Mouse (Mus musculus) urinary bladder, postnatal 14 days (tissue): ENCODE measurements around the gene Babam1.

Source experiments
- DNase-seq: peaks from one replicate; pipeline ENCODE4 v3.0.0; 2021; ENCODE audit warnings: low spot score

Gene Babam1

GRCm38 (mm10) chr8:71396639-71397305 is at the start of gene Babam1:
Gene Babam1 (plus strand): TSS chr8:71396861.
- DNase-seq: peak; percentile 93

- DNase-seq: no peak
Measured at GRCm38 (mm10) chr8:71351117-71351516, 45.5 kb upstream of the Babam1 start.

GRCm38 (mm10) chr8:71351520-71351919 is 45.1 kb upstream of the Babam1 start:
- no peak for DNase-seq

GRCm38 (mm10) chr8:71358026-71358425 is 38.6 kb upstream of the Babam1 start:
- no peak for DNase-seq

- DNase-seq: peak; percentile 94
Measured at GRCm38 (mm10) chr8:71366771-71367528, 29.7 kb upstream of the Babam1 start, which contains the start of gene Use1. Gene Use1 (plus strand): TSS chr8:71366848.

- no peak for DNase-seq
Measured at GRCm38 (mm10) chr8:71367529-71368176, 29.0 kb upstream of the Babam1 start.

GRCm38 (mm10) chr8:71368366-71368765 is 28.3 kb upstream of the Babam1 start:
- DNase-seq: no peak

- no peak for DNase-seq
Measured at GRCm38 (mm10) chr8:71369040-71369718, 27.5 kb upstream of the Babam1 start.

GRCm38 (mm10) chr8:71370711-71371235 is 25.9 kb upstream of the Babam1 start:
- DNase-seq: no peak

GRCm38 (mm10) chr8:71371236-71371848 is 25.3 kb upstream of the Babam1 start, which contains the start of gene Ocel1:
Gene Ocel1 (plus strand): TSS chr8:71371298.
- peak; percentile 98 for DNase-seq

GRCm38 (mm10) chr8:71372427-71372826 is 24.2 kb upstream of the Babam1 start:
- DNase-seq: no peak

GRCm38 (mm10) chr8:71373000-71373399 is 23.7 kb upstream of the Babam1 start:
- DNase-seq: no peak

GRCm38 (mm10) chr8:71374616-71375206 is 21.9 kb upstream of the Babam1 start:
- no peak for DNase-seq

GRCm38 (mm10) chr8:71375581-71376422 is 20.9 kb upstream of the Babam1 start:
- DNase-seq: peak; percentile 77

GRCm38 (mm10) chr8:71376423-71377030 is 20.1 kb upstream of the Babam1 start:
- DNase-seq: no peak

GRCm38 (mm10) chr8:71379008-71379407 is 17.7 kb upstream of the Babam1 start:
- DNase-seq: no peak

- no peak for DNase-seq
Measured at GRCm38 (mm10) chr8:71379512-71380075, 17.1 kb upstream of the Babam1 start.

GRCm38 (mm10) chr8:71380178-71381171 is 16.2 kb upstream of the Babam1 start:
- DNase-seq: no peak
